ENCODE assay signal across 18 mouse cellular contexts in genomic region chr12:71470983-71471715, GRCm38 (mm10).
DNase-seq lines count a peak whose midpoint lies in the region; ATAC-seq and TF ChIP-seq lines count a peak whose summit lies in the region.
"Had no signal": no experiment of that assay in that cellular context is flagged by ENCODE, and none has a peak within 500 bp of the region (broad histone marks: within the 10 kb centered on the region; RNA-seq: fewer than 3 reads in every experiment).

No protein-coding gene starts in this region.

- ATAC-seq in heart, embryonic 14.5 days (ENCODE audit: insufficient number of reproducible peaks, insufficient read depth, low FRiP score, low read depth): peak; percentile 39; the same call in 1 of the 2 replicates
- ATAC-seq: hindbrain, embryonic 16.5 days; midbrain, embryonic 13.5 days had no signal

- TF ChIP-seq POLR2A in brain, embryonic 14.5 days (IDR thresholded peaks at IDR 0.05; ENCODE audit: borderline replicate concordance, extremely low read depth, insufficient read depth, insufficient read length, poor library complexity, severe bottlenecking): no peak

- TF ChIP-seq CTCF in brain, embryonic 14.5 days (IDR thresholded peaks at IDR 0.05; ENCODE audit: borderline replicate concordance, extremely low read depth, insufficient read depth, insufficient read length): no peak

- 43% methylated on average over 13 of the region's 13 CpGs for WGBS in heart, embryonic 14.5 days

- no peaks in the 10 kb centered on the region for H3K36me3 ChIP-seq in heart, embryonic 14.5 days (ENCODE audit: control insufficient read depth, insufficient read depth, low read length)
- H3K36me3 ChIP-seq: G1E; liver, embryonic 15.5 days; midbrain, embryonic 13.5 days had no signal

- peak overlapping the region; percentile 32 to 39; a peak in 3 of 4 replicates for H3K27ac ChIP-seq in heart, embryonic 14.5 days (replicated peaks in 1 of 2; ENCODE audit: control insufficient read depth in 1 of 2, insufficient read depth in 1 of 2, low read depth in 2 of 2, low read length in 2 of 2)
- H3K27ac ChIP-seq: liver, embryonic 15.5 days; midbrain, embryonic 13.5 days had no signal

- H3K4me1 ChIP-seq in heart, embryonic 14.5 days (ENCODE audit: control insufficient read depth in 2 of 2, insufficient read depth in 2 of 2, low read length in 2 of 2): peaks cover 11 to 16% of the 10 kb centered on the region in 2 experiments
- H3K4me1 ChIP-seq: liver, embryonic 15.5 days had no signal

- intact Hi-C loops in left cerebral cortex, postnatal 14 days (cut with DNase I): no loop called here

- H3K27me3 ChIP-seq in heart, embryonic 14.5 days (ENCODE audit: control insufficient read depth, insufficient read depth, low read length): 0 out of 2 replicates have a peak, but pooled peaks cover 3% of the 10 kb centered on the region
- H3K27me3 ChIP-seq: liver, embryonic 15.5 days had no signal

- no peaks in the 10 kb centered on the region for H3K9me3 ChIP-seq in heart, embryonic 14.5 days (ENCODE audit: control insufficient read depth, low read length)
- H3K9me3 ChIP-seq: G1E; liver, embryonic 15.5 days; midbrain, embryonic 13.5 days had no signal

- no peak overlapping the region for H3K4me2 ChIP-seq in heart, embryonic 14.5 days (ENCODE audit: low read length)
- H3K4me2 ChIP-seq: liver, embryonic 15.5 days; midbrain, embryonic 13.5 days had no signal

- no peak overlapping the region for H3K4me3 ChIP-seq in heart, embryonic 14.5 days (ENCODE audit: control insufficient read depth in 1 of 2, insufficient read depth in 1 of 2, low read depth in 1 of 2, low read length in 2 of 2)
- H3K4me3 ChIP-seq: liver, embryonic 15.5 days; midbrain, embryonic 13.5 days; myocyte had no signal

- no peak for DNase-seq in heart, adult 8-10 months (ENCODE audit: low spot score)
- DNase-seq in left cerebral cortex, postnatal 14 days (ENCODE audit: low spot score in 2 of 2): peak; percentile 34 to 39
- DNase-seq in left cerebral cortex, adult 9 months (ENCODE audit: low spot score in 2 of 2): no peak
- peak; percentile 49 for DNase-seq in 416B (ENCODE audit: low read depth)
- peak; percentile 69 for DNase-seq in brain, embryonic 14.5 days (ENCODE audit: low read depth)
- DNase-seq in T-cell, adult 2 months (ENCODE audit: low spot score): no peak
- DNase-seq: adrenal gland, adult 8-10 months; cerebellum, adult 8-10 months; gastrocnemius, postnatal 10 days; kidney, postnatal 25 days; layer of hippocampus, adult 9-11 months; spleen, adult 18-20 months had no signal

- no peak overlapping the region for H3K9ac ChIP-seq in heart, embryonic 14.5 days (ENCODE audit: low read length)
- H3K9ac ChIP-seq: liver, embryonic 15.5 days; midbrain, embryonic 13.5 days had no signal

Comparison
In these comparisons a context has a peak if more than half of its experiments do, and no peak if none do; other contexts are left out.
1. DNase-seq: peak in left cerebral cortex, postnatal 14 days (2 of 2), 416B (single experiment) and brain, embryonic 14.5 days (single experiment); none in heart, adult 8-10 months (single experiment), left cerebral cortex, adult 9 months (0 of 2) and T-cell, adult 2 months (single experiment).